Mouse (Mus musculus): ENCODE measurements around the gene Itgb5. TPM values are rescaled to one million over a fixed set of nuclear protein-coding genes. Genes with fewer than 3 reads are reported as not detected.
A peak's percentile ranks its signal among the peaks of the same experiment; 100 is the strongest.

Itgb5 gene
- polyA plus RNA-seq (2014; fragmentation: Nextera tagmentation; extraction: Ambion mirVana) = 24.8 and 25.0 TPM in 2 replicates

- peaks cover 17% of the 10 kb centered on the region for H3K4me1 ChIP-seq (replicated peaks; ENCODE audit: control insufficient read depth, insufficient read depth, low read length)
- peak within 1 kb of the TSS; percentile 80 for H3K4me2 ChIP-seq
- peak within 1 kb of the TSS; percentile 73 for H3K4me3 ChIP-seq (ENCODE audit: low read depth, low read length)
- ATAC-seq (replicated peaks; ENCODE audit: low FRiP score) (peak; percentile 63; the same call in 1 of the 2 replicates), DNase-seq (ENCODE audit: low spot score) (peak; percentile 75)
- H3K27ac ChIP-seq (ENCODE audit: low read depth, low read length) = peak within 1 kb of the TSS; percentile 49; the same call in 1 of the 2 replicates
- no peaks in the 10 kb centered on the region for H3K36me3 ChIP-seq (ENCODE audit: control insufficient read depth, insufficient read depth, low read length)
- H3K9me3 ChIP-seq (ENCODE audit: control insufficient read depth, low read length) = no peaks in the 10 kb centered on the region
- peak within 1 kb of the TSS; percentile 64 for H3K9ac ChIP-seq (ENCODE audit: low read depth, low read length)
- under 1% methylated on average over 43 of the region's 43 CpGs for WGBS
- peaks cover 49% of the 10 kb centered on the region for H3K27me3 ChIP-seq (replicated peaks; ENCODE audit: control insufficient read depth, insufficient read depth, low read length)
These were observed at the start of gene Itgb5 for GRCm38 (mm10) chr16:33829301-33829831. Itgb5 (plus strand) TSS chr16:33829665.

- Histone ChIP-seq H3K36me3 (ENCODE audit: control insufficient read depth, insufficient read depth, low read length) (no peaks in the 10 kb centered on the region), H3K27me3 (replicated peaks; ENCODE audit: control insufficient read depth, insufficient read depth, low read length) (no peaks in the 10 kb centered on the region), H3K4me3 (ENCODE audit: low read depth, low read length) (no peak overlapping the region), H3K9me3 (ENCODE audit: control insufficient read depth, low read length) (no peaks in the 10 kb centered on the region), H3K4me1 (replicated peaks; ENCODE audit: control insufficient read depth, insufficient read depth, low read length) (peaks cover 16% of the 10 kb centered on the region), H3K4me2 (no peak overlapping the region; the same call in 1 of the 2 replicates), H3K27ac (ENCODE audit: low read depth, low read length) (peak overlapping the region; percentile 68), H3K9ac (ENCODE audit: low read depth, low read length) (no peak overlapping the region)
- DNase-seq (ENCODE audit: low spot score) (no peak), ATAC-seq (replicated peaks; ENCODE audit: low FRiP score) (peak; percentile 63; the same call in 1 of the 2 replicates)
- 35% methylated on average over 5 of the region's 5 CpGs for WGBS
These were observed 47.4 kb upstream of the Itgb5 start for GRCm38 (mm10) chr16:33781789-33782728.

- Histone ChIP-seq H3K9ac (ENCODE audit: low read depth, low read length) (no peak overlapping the region), H3K4me3 (ENCODE audit: low read depth, low read length) (no peak overlapping the region), H3K4me2 (no peak overlapping the region; the same call in 1 of the 2 replicates), H3K27me3 (replicated peaks; ENCODE audit: control insufficient read depth, insufficient read depth, low read length) (no peaks in the 10 kb centered on the region), H3K36me3 (ENCODE audit: control insufficient read depth, insufficient read depth, low read length) (no peaks in the 10 kb centered on the region), H3K4me1 (replicated peaks; ENCODE audit: control insufficient read depth, insufficient read depth, low read length) (peaks cover 16% of the 10 kb centered on the region), H3K9me3 (ENCODE audit: control insufficient read depth, low read length) (no peaks in the 10 kb centered on the region), H3K27ac (ENCODE audit: low read depth, low read length) (peak overlapping the region; percentile 68)
- WGBS = 43% methylated on average over 1 of the region's 1 CpGs
- DNase-seq (ENCODE audit: low spot score) (no peak), ATAC-seq (replicated peaks; ENCODE audit: low FRiP score) (no peak)
These were observed 46.8 kb upstream of the Itgb5 start for GRCm38 (mm10) chr16:33782729-33783091.

- Histone ChIP-seq H3K4me1 (replicated peaks; ENCODE audit: control insufficient read depth, insufficient read depth, low read length) (peaks cover 16% of the 10 kb centered on the region), H3K36me3 (ENCODE audit: control insufficient read depth, insufficient read depth, low read length) (no peaks in the 10 kb centered on the region), H3K4me2 (no peak overlapping the region), H3K27ac (ENCODE audit: low read depth, low read length) (peak overlapping the region; percentile 80; the same call in 1 of the 2 replicates), H3K9ac (ENCODE audit: low read depth, low read length) (no peak overlapping the region), H3K27me3 (replicated peaks; ENCODE audit: control insufficient read depth, insufficient read depth, low read length) (no peaks in the 10 kb centered on the region), H3K4me3 (ENCODE audit: low read depth, low read length) (no peak overlapping the region), H3K9me3 (ENCODE audit: control insufficient read depth, low read length) (no peaks in the 10 kb centered on the region)
- no peak for ATAC-seq (replicated peaks; ENCODE audit: low FRiP score)
- no peak for DNase-seq (ENCODE audit: low spot score)
- 34% methylated on average over 1 of the region's 1 CpGs for WGBS
These were observed 44.9 kb upstream of the Itgb5 start for GRCm38 (mm10) chr16:33784547-33784946.

GRCm38 (mm10) chr16:33785092-33785704 is 44.3 kb upstream of the Itgb5 start:
- WGBS = 36% methylated on average over 8 of the region's 8 CpGs

GRCm38 (mm10) chr16:33786657-33787390 is 42.6 kb upstream of the Itgb5 start:
- no peak for DNase-seq (ENCODE audit: low spot score)
- H3K4me3 ChIP-seq (ENCODE audit: low read depth, low read length) = no peak overlapping the region
- no peaks in the 10 kb centered on the region for H3K9me3 ChIP-seq (ENCODE audit: control insufficient read depth, low read length)
- H3K27me3 ChIP-seq (replicated peaks; ENCODE audit: control insufficient read depth, insufficient read depth, low read length) = no peaks in the 10 kb centered on the region
- peak overlapping the region; percentile 8 for H3K4me2 ChIP-seq
- peak overlapping the region; percentile 80 for H3K27ac ChIP-seq (ENCODE audit: low read depth, low read length)
- 0 out of 2 replicates have a peak overlapping the region, but pooled peaks have one; percentile 16 for H3K9ac ChIP-seq (ENCODE audit: low read depth, low read length)
- no peaks in the 10 kb centered on the region for H3K36me3 ChIP-seq (ENCODE audit: control insufficient read depth, insufficient read depth, low read length)
- ATAC-seq (replicated peaks; ENCODE audit: low FRiP score) = peak; percentile 60
- WGBS = 70% methylated on average over 7 of the region's 7 CpGs
- H3K4me1 ChIP-seq (replicated peaks; ENCODE audit: control insufficient read depth, insufficient read depth, low read length) = peaks cover 12% of the 10 kb centered on the region

More at GRCm38 (mm10) chr16:33785092-33785704, 44.3 kb upstream of the Itgb5 start:
- Histone ChIP-seq H3K36me3 (ENCODE audit: control insufficient read depth, insufficient read depth, low read length) (no peaks in the 10 kb centered on the region), H3K9ac (ENCODE audit: low read depth, low read length) (0 out of 2 replicates have a peak overlapping the region, but pooled peaks have one; percentile 12), H3K4me2 (peak overlapping the region; percentile 2; the same call in 1 of the 2 replicates), H3K4me1 (replicated peaks; ENCODE audit: control insufficient read depth, insufficient read depth, low read length) (peaks cover 16% of the 10 kb centered on the region), H3K27ac (ENCODE audit: low read depth, low read length) (peak overlapping the region; percentile 80), H3K27me3 (replicated peaks; ENCODE audit: control insufficient read depth, insufficient read depth, low read length) (no peaks in the 10 kb centered on the region), H3K9me3 (ENCODE audit: control insufficient read depth, low read length) (no peaks in the 10 kb centered on the region), H3K4me3 (ENCODE audit: low read depth, low read length) (no peak overlapping the region)
- DNase-seq (ENCODE audit: low spot score) (no peak), ATAC-seq (replicated peaks; ENCODE audit: low FRiP score) (0 out of 2 replicates have a peak, but pooled peaks have one; percentile 29)

- peak within 1 kb of the TSS; percentile 41 for H3K4me2 ChIP-seq
- peak within 1 kb of the TSS; percentile 24 for H3K4me3 ChIP-seq (ENCODE audit: low read depth, low read length)
- H3K9me3 ChIP-seq (ENCODE audit: control insufficient read depth, low read length) = no peaks in the 10 kb centered on the region
- H3K27me3 ChIP-seq (replicated peaks; ENCODE audit: control insufficient read depth, insufficient read depth, low read length) = no peaks in the 10 kb centered on the region
- H3K27ac ChIP-seq (ENCODE audit: low read depth, low read length) = peak within 1 kb of the TSS; percentile 10
- peaks cover 5% of the 10 kb centered on the region; the same call in 1 of the 2 replicates for H3K4me1 ChIP-seq (replicated peaks; ENCODE audit: control insufficient read depth, insufficient read depth, low read length)
- H3K9ac ChIP-seq (ENCODE audit: low read depth, low read length) = peak within 1 kb of the TSS; percentile 12; the same call in 1 of the 2 replicates
- WGBS = 42% methylated on average over 10 of the region's 10 CpGs
- ATAC-seq (replicated peaks; ENCODE audit: low FRiP score) (no peak), DNase-seq (ENCODE audit: low spot score) (no peak)
- no peaks in the 10 kb centered on the region for H3K36me3 ChIP-seq (ENCODE audit: control insufficient read depth, insufficient read depth, low read length)
These were observed 35.3 kb upstream of the Itgb5 start, which contains the start of gene Muc13 for GRCm38 (mm10) chr16:33793846-33794791. Muc13 (plus strand) TSS chr16:33794037.
